Mouse (Mus musculus): Measurements from ENCODE around the gene Pdlim4.

DNA sequence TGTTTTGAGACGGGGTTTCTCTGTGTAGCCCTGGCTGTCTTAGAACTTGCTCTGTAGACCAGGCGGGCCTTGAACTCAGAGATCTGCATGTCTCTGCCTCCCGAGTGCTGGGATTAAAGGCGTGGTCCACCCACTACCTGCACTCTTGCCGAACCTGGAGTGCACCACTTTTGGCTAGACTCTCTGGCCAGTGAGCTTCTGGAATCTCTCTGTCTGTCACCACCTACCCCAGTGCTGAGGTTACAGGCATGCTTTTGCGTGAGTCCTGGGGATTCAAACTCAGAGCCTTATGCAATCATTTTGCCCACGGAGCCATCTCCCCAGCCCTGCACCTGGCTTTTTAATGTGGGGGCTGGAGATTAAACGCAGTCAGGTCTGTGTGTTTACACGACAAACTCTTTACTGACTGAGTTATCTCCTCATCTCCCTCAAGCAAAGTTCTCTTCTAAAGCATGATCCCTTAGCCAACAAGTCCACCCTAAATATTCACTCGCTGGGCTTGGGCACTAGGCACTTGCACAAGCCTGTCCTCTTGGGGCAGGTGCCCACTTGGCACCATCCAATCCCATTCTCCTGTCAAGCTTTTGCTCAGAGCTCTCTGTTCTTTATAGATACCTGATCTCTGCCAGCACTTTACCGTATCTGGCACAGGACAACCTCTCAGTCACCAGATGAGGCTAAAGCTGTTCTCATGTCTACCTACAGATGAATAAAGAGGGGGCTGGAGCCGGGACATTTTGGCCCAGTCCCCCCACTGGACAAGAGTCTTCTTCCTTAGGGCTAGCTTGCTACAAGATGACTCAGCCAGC, 3.5 kb downstream of the Pdlim4 start:
- TF ChIP-seq CTCF (IDR thresholded peaks at IDR 0.05; ENCODE audit: control insufficient read depth, insufficient read depth, insufficient replicate concordance, low read depth, low read length) (no peak), POLR2A (IDR thresholded peaks at IDR 0.05; ENCODE audit: control insufficient read depth, low read depth, low read length) (no peak)
